Mouse (Mus musculus) embryonic facial prominence, embryonic 14.5 days (tissue): Measurements from ENCODE around the gene Txlnb. TPM values are rescaled to one million over a fixed set of nuclear protein-coding genes. Genes with fewer than 3 reads are reported as not detected.

ENCODE experiments used
- ATAC-seq: fragments of 200-750 bp; cut with Nextera tagmentation; 2 replicates; pipeline ENCODE4 v1.8.0; 2017; ENCODE audit warnings: low read depth, moderate number of reproducible peaks, moderate TSS enrichment
- DNase-seq: peaks from one replicate; pipeline ENCODE4 v3.0.0-alpha.2; 2015; ENCODE audit warnings: low spot score
- H3K27ac ChIP-seq: fragments of 300-500 bp; sonication (generic); replicated peaks from 2 replicates; pipeline ENCODE4 v1.5.1; 2014; ENCODE audit warnings: low read depth, mild to moderate bottlenecking, low read length, moderate library complexity
- H3K27me3 ChIP-seq: fragments of 300-500 bp; sonication (generic); replicated peaks from 2 replicates; pipeline ENCODE4 v1.6.1; 2014; ENCODE audit warnings: low read length; ENCODE audit not compliant: control insufficient read depth, insufficient read depth
- H3K36me3 ChIP-seq: fragments of 300-500 bp; sonication (generic); 2 replicates; pipeline ENCODE4 v1.6.1; 2014; ENCODE audit warnings: low read length, mixed read lengths; ENCODE audit not compliant: control insufficient read depth, insufficient read depth
- H3K4me1 ChIP-seq: fragments of 300-500 bp; sonication (generic); 2 replicates; pipeline ENCODE4 v1.6.1; 2014; ENCODE audit warnings: antibody characterized with exemption, low read length; ENCODE audit not compliant: control insufficient read depth, insufficient read depth
- H3K4me2 ChIP-seq: fragments of 300-500 bp; sonication (generic); 2 replicates; pipeline ENCODE4 v1.6.1; 2014; ENCODE audit warnings: low read depth, mild to moderate bottlenecking, low read length, moderate library complexity, mixed read lengths
- H3K4me3 ChIP-seq: fragments of 300-500 bp; sonication (generic); 2 replicates; pipeline ENCODE4 v1.5.1; 2014; ENCODE audit warnings: low read depth, mild to moderate bottlenecking, low read length
- H3K9ac ChIP-seq: fragments of 300-500 bp; sonication (generic); 2 replicates; pipeline ENCODE4 v1.6.1; 2014; ENCODE audit warnings: low read depth, mild to moderate bottlenecking, low read length, moderate library complexity, mixed read lengths
- H3K9me3 ChIP-seq: fragments of 300-500 bp; sonication (generic); 2 replicates; pipeline ENCODE4 v1.6.1; 2016; ENCODE audit warnings: low read length; ENCODE audit not compliant: control insufficient read depth
- WGBS: fragments of 180-500 bp; shearing (Covaris S2); extraction: QIAGEN DNeasy Blood & Tissue Kit; methylation state at CpG from one replicate; pipeline ENCODE4 v1.1.7; 2014; 5-methylcytosine and 5-hydroxymethylcytosine counted together
- polyA plus RNA-seq: library from polyadenylated mRNA; unstranded; fragments of >200 nt; fragmentation: Nextera tagmentation; extraction: Ambion mirVana; gene quantifications from 2 replicates; pipeline ENCODE4 v1.2.1, GENCODE M21; 2014

Gene Txlnb
- 6.7 and 8.2 TPM in 2 replicates for polyA plus RNA-seq

- Histone ChIP-seq H3K9me3 (no peaks in the 10 kb centered on the region), H3K4me3 (peak within 1 kb of the TSS; percentile 35), H3K27me3 (no peaks in the 10 kb centered on the region), H3K36me3 (no peaks in the 10 kb centered on the region), H3K27ac (peak within 1 kb of the TSS; percentile 91), H3K9ac (peak within 1 kb of the TSS; percentile 61), H3K4me1 (peaks cover 22% of the 10 kb centered on the region), H3K4me2 (peak within 1 kb of the TSS; percentile 58)
- peak; percentile 92 for DNase-seq
- peak; percentile 82 for ATAC-seq
- 3% methylated on average over 13 of the region's 13 CpGs for WGBS
Observed at GRCm38 (mm10) chr10:17795767-17796631, at the start of gene Txlnb. Gene Txlnb (plus strand): TSS chr10:17796226.

DNA sequence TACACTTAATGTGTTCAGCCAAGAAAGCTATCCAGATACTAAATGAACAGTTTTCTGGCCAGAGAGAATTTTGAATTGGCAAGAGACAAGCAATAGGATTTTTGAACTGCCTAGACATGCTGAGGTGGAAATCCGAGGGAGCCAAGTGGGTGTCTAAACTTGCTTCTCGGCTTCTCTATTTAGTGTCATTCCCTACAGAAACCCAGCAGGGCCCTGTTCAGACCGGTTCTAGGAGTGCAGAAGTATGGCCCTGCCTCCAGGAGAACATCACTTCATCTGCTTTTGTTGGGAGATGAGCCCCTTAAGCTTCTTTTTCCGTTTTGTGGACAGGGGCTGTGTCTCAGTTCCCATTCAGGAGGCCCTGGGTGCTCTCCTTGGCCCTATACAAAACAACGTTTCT is 43.5 kb upstream of the Txlnb start:
- H3K4me1 ChIP-seq = peaks cover 3% of the 10 kb centered on the region; the same call in 1 of the 2 replicates
- DNase-seq = peak; percentile 67
- no peak overlapping the region for H3K4me3 ChIP-seq
- no peaks in the 10 kb centered on the region for H3K36me3 ChIP-seq
- no peaks in the 10 kb centered on the region for H3K9me3 ChIP-seq
- 65% methylated on average over 5 of the region's 5 CpGs for WGBS
- no peaks in the 10 kb centered on the region for H3K27me3 ChIP-seq
- H3K4me2 ChIP-seq = no peak overlapping the region
- ATAC-seq = peak; percentile 77; the same call in 1 of the 2 replicates
- H3K9ac ChIP-seq = no peak overlapping the region
- H3K27ac ChIP-seq = no peak overlapping the region; the same call in 1 of the 2 replicates

DNA sequence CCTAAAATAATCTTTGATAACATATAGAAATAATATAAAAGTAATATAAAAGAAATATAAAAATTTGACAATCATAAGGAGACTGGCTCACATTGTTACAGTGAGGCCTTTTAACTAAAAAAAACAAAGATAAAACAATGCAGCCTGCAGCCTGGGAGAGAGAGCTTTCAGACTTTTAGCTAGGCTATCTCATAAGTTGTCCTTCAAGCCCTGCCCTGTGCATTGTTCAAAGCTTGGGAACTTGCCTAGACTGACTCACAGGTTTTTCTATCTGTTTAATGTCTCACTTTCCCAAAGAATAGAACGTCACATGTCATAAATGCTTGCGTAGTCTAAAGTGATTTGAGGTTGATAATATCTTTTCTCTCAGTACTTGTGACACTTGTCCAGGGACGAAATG is 36.3 kb upstream of the Txlnb start:
- Histone ChIP-seq H3K9me3 (no peaks in the 10 kb centered on the region), H3K27ac (no peak overlapping the region), H3K36me3 (no peaks in the 10 kb centered on the region), H3K27me3 (no peaks in the 10 kb centered on the region), H3K4me1 (no peaks in the 10 kb centered on the region), H3K4me2 (no peak overlapping the region), H3K4me3 (no peak overlapping the region), H3K9ac (no peak overlapping the region)
- 81% methylated on average over 3 of the region's 3 CpGs for WGBS
- DNase-seq = no peak
- ATAC-seq = no peak

DNA sequence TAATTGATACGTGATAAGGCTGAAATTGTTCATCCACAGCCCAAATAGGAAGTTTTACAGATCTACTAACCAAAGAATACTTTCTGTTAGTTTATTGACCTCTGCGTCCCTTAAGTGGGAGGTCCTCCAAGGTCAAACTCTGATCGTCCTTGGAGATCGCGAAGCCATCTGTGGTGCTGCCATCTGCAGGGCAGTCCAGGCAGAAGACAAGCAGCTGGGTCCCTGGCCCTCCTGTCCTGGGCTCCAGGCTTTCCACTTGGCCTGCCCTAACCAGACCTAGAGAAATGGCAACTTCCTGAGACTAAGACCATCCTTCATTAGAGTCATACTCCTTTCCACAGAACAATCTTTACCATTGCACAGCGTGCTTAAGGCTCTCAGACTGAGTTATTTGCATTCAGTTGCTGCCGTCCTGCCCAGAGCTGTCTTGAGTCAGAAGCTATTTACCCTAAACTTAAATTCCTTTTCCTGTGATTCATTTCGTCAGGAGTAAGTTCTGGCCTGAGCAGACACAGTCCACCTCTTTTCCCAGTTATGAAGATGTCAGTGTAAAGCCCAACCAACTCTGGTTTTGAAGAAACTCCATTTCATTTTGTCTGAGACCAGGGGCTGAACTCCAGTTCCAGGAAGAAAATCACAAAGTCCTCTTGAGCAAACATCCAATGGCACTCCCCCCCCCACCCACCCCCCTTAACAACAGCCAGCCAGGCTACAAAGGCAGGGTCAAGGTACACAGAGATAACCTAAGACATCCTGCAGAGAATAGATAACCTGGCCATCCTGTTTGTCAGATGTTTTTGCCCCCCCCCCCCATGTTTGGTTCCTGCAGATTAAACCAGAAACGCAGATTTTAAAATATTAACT is 35.0 kb upstream of the Txlnb start:
- WGBS = 78% methylated on average over 9 of the region's 9 CpGs

DNA sequence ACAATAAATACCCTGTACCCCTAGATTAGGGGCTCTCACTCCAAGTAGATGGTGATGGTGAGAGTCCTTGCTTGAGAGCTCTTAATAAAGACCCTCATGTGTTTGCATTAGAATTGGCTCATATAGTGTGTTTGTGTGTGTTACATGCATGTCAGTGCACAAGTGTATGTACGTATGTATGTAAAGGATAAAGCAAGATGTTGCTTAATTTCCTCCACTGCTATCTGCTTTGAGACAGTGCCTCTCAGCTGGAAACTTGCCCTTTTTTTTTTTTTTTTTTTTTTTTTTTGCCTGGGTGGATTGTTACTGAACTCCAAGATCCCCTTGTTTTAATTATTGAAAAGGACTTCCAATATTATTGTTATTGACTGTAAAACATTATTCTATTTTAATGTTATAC is 34.4 kb upstream of the Txlnb start:
- WGBS = 76% methylated on average over 1 of the region's 1 CpGs
- Histone ChIP-seq H3K4me3 (no peak overlapping the region), H3K27ac (no peak overlapping the region), H3K27me3 (no peaks in the 10 kb centered on the region), H3K9me3 (no peaks in the 10 kb centered on the region), H3K36me3 (no peaks in the 10 kb centered on the region), H3K4me1 (no peaks in the 10 kb centered on the region), H3K9ac (no peak overlapping the region), H3K4me2 (no peak overlapping the region)
- ATAC-seq (no peak), DNase-seq (no peak)

More for the DNA sequence above, 35.0 kb upstream of the Txlnb start:
- no peak for DNase-seq
- no peak overlapping the region for H3K4me2 ChIP-seq
- H3K27ac ChIP-seq = no peak overlapping the region
- H3K4me1 ChIP-seq = no peaks in the 10 kb centered on the region
- no peak for ATAC-seq
- H3K36me3 ChIP-seq = no peaks in the 10 kb centered on the region
- no peak overlapping the region for H3K4me3 ChIP-seq
- H3K9me3 ChIP-seq = no peaks in the 10 kb centered on the region
- H3K9ac ChIP-seq = no peak overlapping the region
- no peaks in the 10 kb centered on the region for H3K27me3 ChIP-seq

- ATAC-seq = no peak
- Histone ChIP-seq H3K36me3 (no peaks in the 10 kb centered on the region), H3K4me1 (no peaks in the 10 kb centered on the region), H3K4me2 (no peak overlapping the region), H3K27me3 (no peaks in the 10 kb centered on the region), H3K4me3 (no peak overlapping the region), H3K9me3 (no peaks in the 10 kb centered on the region), H3K9ac (no peak overlapping the region), H3K27ac (no peak overlapping the region)
- no peak for DNase-seq
- 97% methylated on average over 8 of the region's 8 CpGs for WGBS
Observed at GRCm38 (mm10) chr10:17762946-17763345, 33.1 kb upstream of the Txlnb start.

DNA sequence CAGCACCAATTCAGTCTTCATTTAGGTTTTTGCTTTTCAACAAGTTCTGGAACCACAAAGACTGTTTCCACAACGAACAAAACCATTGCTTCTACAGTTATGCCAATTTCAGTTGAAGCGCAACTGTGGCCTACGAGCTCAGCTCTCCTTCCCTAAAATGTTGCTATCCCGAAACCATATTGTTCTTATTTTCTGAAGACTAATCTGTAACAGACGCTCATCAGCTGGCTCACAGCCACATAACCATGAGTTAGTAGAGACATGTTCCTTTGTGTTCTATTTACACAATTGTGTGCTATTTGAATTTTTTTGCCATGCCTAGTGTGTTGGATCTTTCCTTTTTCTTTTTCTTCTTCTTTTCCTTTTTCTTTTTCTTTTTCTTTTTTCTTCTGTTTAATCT is 26.2 kb upstream of the Txlnb start:
- no peak overlapping the region for H3K9ac ChIP-seq
- peak overlapping the region; percentile 63; the same call in 1 of the 2 replicates for H3K27ac ChIP-seq
- H3K36me3 ChIP-seq = no peaks in the 10 kb centered on the region
- no peaks in the 10 kb centered on the region for H3K27me3 ChIP-seq
- DNase-seq (peak; percentile 93), ATAC-seq (no peak)
- peaks cover under 1% of the 10 kb centered on the region; the same call in 1 of the 2 replicates for H3K4me1 ChIP-seq
- WGBS = 37% methylated on average over 5 of the region's 5 CpGs
- no peak overlapping the region for H3K4me2 ChIP-seq
- no peak overlapping the region for H3K4me3 ChIP-seq
- no peaks in the 10 kb centered on the region for H3K9me3 ChIP-seq

DNA sequence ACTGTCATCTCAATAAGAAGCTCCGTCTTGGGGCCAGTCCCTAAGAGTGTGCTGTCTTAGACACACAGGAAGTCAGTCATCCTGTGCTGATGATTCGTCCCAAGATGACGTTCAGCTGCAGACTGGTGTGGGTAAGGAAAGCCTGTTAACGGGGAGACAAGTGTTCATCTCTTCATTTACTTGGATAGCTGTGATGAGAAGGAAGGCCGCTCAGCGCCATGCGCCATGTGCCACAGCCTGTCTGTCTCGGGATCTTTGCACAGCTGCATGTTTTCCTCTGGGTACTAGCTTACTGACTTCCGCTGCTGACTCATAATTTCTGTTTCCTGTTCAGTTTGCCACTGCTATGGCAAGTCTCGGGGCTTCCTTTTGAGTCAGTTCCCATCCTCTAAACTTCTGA is 23.7 kb upstream of the Txlnb start:
- H3K27ac ChIP-seq = no peak overlapping the region
- H3K36me3 ChIP-seq = no peaks in the 10 kb centered on the region
- H3K9me3 ChIP-seq = no peaks in the 10 kb centered on the region
- H3K4me3 ChIP-seq = no peak overlapping the region
- WGBS = 81% methylated on average over 10 of the region's 10 CpGs
- H3K27me3 ChIP-seq = no peaks in the 10 kb centered on the region
- H3K4me2 ChIP-seq = no peak overlapping the region
- DNase-seq (peak; percentile 41), ATAC-seq (no peak)
- H3K9ac ChIP-seq = no peak overlapping the region
- H3K4me1 ChIP-seq = peaks cover 3% of the 10 kb centered on the region; the same call in 1 of the 2 replicates
